Mouse (Mus musculus) stomach, embryonic 16.5 days (tissue): ENCODE results near the gene Llgl2. TPM values are rescaled to one million over a fixed set of nuclear protein-coding genes. Genes with fewer than 3 reads are reported as not detected.
A peak's percentile ranks its signal among the peaks of the same experiment; 100 is the strongest.

ENCODE experiments used
- ATAC-seq: fragments of 200-750 bp; cut with Nextera tagmentation; 2 replicates; pipeline ENCODE4 v1.8.0; 2017; ENCODE audit warnings: moderate number of reproducible peaks, moderate TSS enrichment; ENCODE audit not compliant: insufficient read depth, low FRiP score
- H3K27ac ChIP-seq: fragments of 300-500 bp; sonication (generic); 2 replicates; pipeline ENCODE4 v1.5.1; 2014; ENCODE audit warnings: low read length
- H3K27me3 ChIP-seq: fragments of 300-500 bp; sonication (generic); 2 replicates; pipeline ENCODE4 v1.6.1; 2014; ENCODE audit warnings: low read length, control low read depth, mixed read lengths; ENCODE audit not compliant: control insufficient read depth, insufficient read depth
- H3K36me3 ChIP-seq: fragments of 300-500 bp; sonication (generic); 2 replicates; pipeline ENCODE4 v1.6.1; 2014; ENCODE audit warnings: low read length; ENCODE audit not compliant: control insufficient read depth, insufficient read depth
- H3K4me1 ChIP-seq: fragments of 300-500 bp; sonication (generic); 2 replicates; pipeline ENCODE4 v1.6.1; 2014; ENCODE audit warnings: low read length, control low read depth, mixed read lengths; ENCODE audit not compliant: control insufficient read depth, insufficient read depth
- H3K4me2 ChIP-seq: fragments of 300-500 bp; sonication (generic); 2 replicates; pipeline ENCODE4 v1.6.1; 2014; ENCODE audit warnings: low read depth, low read length, mixed read lengths
- H3K4me3 ChIP-seq: fragments of 300-500 bp; sonication (generic); replicated peaks from 2 replicates; pipeline ENCODE4 v1.5.1; 2014; ENCODE audit warnings: mild to moderate bottlenecking, low read length
- H3K9ac ChIP-seq: fragments of 300-500 bp; sonication (generic); 2 replicates; pipeline ENCODE4 v1.6.1; 2014; ENCODE audit warnings: low read length
- H3K9me3 ChIP-seq: fragments of 300-500 bp; sonication (generic); replicated peaks from 2 replicates; pipeline ENCODE4 v1.6.1; 2016; ENCODE audit warnings: low read length, control low read depth; ENCODE audit not compliant: control insufficient read depth
- WGBS: fragments of 180-500 bp; shearing (Covaris S2); extraction: QIAGEN DNeasy Blood & Tissue Kit; methylation state at CpG from one replicate; pipeline ENCODE4 v1.1.7; 2014; 5-methylcytosine and 5-hydroxymethylcytosine counted together
- polyA plus RNA-seq: library from polyadenylated mRNA; unstranded; fragments of >200 nt; fragmentation: Nextera tagmentation; extraction: Ambion mirVana; gene quantifications from 2 replicates; pipeline ENCODE4 v1.2.1, GENCODE M21; 2015

The Llgl2 gene
- polyA plus RNA-seq, 1 experiment from 2014 or later = 65.6 TPM

DNA sequence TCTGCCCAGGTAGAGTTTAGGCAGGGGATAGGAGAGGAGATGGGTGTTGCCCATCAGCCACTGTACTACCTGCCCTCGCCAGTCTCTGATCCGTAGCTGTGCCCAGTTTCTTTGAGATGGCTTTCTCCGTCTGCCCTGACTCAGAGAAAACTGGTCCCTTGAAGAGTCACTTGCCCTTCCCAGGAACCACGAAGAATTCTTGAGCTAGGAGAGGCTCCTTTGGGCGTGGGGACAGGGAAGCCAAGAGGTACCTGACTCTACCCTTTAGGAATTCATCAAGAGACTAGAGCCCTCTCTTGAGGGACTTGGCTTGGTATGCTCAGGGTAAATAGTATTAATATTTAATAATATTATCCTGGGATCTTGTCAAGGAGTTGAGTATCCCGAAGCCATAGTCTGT is 3.8 kb downstream of the Llgl2 start:
- WGBS = 71% methylated on average over 6 of the region's 6 CpGs
- no peak for ATAC-seq
- H3K36me3 ChIP-seq = no peaks in the 10 kb centered on the region
- peaks cover 7% of the 10 kb centered on the region for H3K27me3 ChIP-seq
- no peak overlapping the region for H3K9ac ChIP-seq
- H3K9me3 ChIP-seq = no peaks in the 10 kb centered on the region
- H3K4me3 ChIP-seq = no peak overlapping the region
- peak overlapping the region; percentile 31; the same call in 1 of the 2 replicates for H3K4me2 ChIP-seq
- H3K27ac ChIP-seq = peak overlapping the region; percentile 69; the same call in 1 of the 2 replicates
- H3K4me1 ChIP-seq = peaks cover 49% of the 10 kb centered on the region

DNA sequence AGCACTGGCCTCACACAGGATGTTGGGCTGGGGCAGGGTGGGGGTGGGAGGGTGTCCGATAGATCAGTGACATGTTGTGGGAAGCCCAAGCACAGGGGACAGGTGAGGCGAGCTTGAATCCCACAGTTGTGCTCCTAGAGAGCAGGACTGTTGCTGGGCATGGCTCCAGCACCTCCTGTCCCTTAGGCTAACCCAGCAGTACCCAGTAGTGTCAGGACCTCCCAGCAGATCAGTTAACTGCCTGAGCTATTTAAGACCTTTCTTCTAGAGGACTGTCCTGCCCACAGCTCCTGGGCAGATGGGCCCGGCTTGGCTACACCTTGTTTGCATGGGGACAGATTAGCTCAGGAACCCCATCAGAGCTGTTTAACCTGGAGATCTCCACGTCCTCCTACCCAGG is 5.2 kb downstream of the Llgl2 start:
- Histone ChIP-seq H3K27me3 (peaks cover 7% of the 10 kb centered on the region), H3K9ac (peak overlapping the region; percentile 1; the same call in 1 of the 2 replicates), H3K4me3 (no peak overlapping the region), H3K4me2 (no peak overlapping the region), H3K4me1 (peaks cover 58% of the 10 kb centered on the region), H3K27ac (no peak overlapping the region), H3K36me3 (no peaks in the 10 kb centered on the region), H3K9me3 (no peaks in the 10 kb centered on the region)
- no peak for ATAC-seq
- 47% methylated on average over 4 of the region's 4 CpGs for WGBS

DNA sequence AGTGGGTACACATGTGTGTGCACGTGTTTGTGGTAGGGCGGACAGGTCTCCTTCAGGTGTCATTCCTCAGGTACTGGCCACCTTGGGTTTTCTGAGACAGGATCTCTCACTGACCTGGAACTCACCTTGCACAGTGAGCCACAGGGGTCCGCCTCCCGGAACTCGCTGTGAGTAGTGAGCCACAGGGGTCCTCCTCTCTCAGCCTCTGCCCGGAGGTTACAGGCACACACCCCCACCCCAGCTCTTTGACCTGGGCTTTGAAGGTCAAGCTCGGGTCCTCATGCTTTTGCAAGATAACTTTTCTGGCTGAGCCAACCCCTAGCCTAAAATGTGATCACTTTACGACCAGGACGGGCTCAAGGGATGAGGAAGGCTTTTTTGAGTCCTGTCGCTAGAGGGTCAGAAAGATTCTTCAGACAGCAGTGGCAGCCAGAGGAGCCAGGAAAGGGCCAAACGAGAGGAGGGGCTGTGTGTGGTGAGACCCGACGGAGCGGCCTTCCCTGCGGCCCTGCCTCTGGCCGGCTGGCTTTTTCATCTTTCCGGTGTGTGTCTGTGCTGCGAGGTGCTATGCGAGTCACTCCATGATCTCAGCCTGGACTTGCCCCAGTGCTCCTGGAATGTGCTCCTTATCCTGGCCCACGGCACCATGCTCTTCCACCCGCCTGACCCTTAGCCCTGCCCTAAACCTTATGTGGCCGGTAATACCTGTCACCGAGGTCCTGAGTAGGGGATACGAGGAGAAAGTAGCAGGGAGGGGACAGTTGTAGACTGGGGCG is 6.9 kb downstream of the Llgl2 start:
- peaks cover 61% of the 10 kb centered on the region for H3K4me1 ChIP-seq
- peak overlapping the region; percentile 36; the same call in 1 of the 2 replicates for H3K9ac ChIP-seq
- WGBS = 37% methylated on average over 25 of the region's 25 CpGs
- no peak for ATAC-seq
- H3K4me2 ChIP-seq = peak overlapping the region; percentile 17; the same call in 1 of the 2 replicates
- peak overlapping the region; percentile 92; the same call in 1 of the 2 replicates for H3K27ac ChIP-seq
- no peaks in the 10 kb centered on the region for H3K36me3 ChIP-seq
- no peaks in the 10 kb centered on the region for H3K9me3 ChIP-seq
- no peak overlapping the region for H3K4me3 ChIP-seq
- no peaks in the 10 kb centered on the region for H3K27me3 ChIP-seq

DNA sequence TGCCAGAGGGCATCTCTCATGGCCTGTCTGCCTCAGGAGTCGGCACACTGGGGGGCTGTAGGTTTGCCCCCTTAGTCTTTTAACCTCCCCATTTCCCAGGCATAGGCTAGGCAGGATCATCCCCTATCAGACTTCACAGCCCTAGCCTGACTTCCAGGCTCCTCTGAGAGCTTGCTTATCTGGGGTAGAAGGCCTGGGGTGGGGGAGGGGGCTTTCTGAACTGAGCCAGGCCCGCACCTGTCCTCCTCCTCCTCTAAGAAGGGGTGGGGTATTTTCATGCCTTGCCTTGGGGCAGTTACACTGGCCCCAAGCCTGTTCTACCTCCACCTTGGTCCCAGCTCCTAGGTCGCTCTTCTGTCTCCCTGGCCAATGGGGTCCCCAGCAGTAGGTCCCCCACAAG is 7.7 kb downstream of the Llgl2 start:
- ATAC-seq = no peak
- peaks cover 62% of the 10 kb centered on the region for H3K4me1 ChIP-seq
- WGBS = 36% methylated on average over 3 of the region's 3 CpGs

DNA sequence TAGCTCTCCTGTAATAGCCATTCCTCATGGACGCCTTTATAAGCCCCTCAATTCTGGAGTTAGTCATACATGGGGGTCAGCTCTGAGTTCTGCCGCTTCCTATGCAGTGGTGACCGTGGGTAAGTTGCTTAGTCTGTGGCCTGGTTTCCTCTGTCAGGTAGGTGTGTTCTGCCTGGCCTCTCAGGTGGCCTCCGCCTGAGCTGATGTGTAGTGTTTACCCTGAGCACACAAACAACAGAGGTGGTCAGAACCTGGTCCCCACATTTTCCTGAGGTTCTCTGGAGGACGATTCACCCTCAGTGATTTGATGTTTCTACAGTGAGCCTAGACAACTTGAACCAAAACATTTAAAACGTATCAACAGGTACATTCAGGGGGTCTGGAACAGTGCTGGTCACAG is 8.2 kb downstream of the Llgl2 start:
- no peak for ATAC-seq
- Histone ChIP-seq H3K27me3 (no peaks in the 10 kb centered on the region), H3K27ac (peak overlapping the region; percentile 92), H3K4me1 (peaks cover 64% of the 10 kb centered on the region), H3K36me3 (no peaks in the 10 kb centered on the region), H3K9ac (peak overlapping the region; percentile 36; the same call in 1 of the 2 replicates), H3K9me3 (no peaks in the 10 kb centered on the region), H3K4me2 (peak overlapping the region; percentile 40; the same call in 1 of the 2 replicates), H3K4me3 (no peak overlapping the region; the same call in 1 of the 2 replicates)
- WGBS = 45% methylated on average over 6 of the region's 6 CpGs

More for the DNA sequence above, 7.7 kb downstream of the Llgl2 start:
- H3K9ac ChIP-seq = peak overlapping the region; percentile 36; the same call in 1 of the 2 replicates
- H3K36me3 ChIP-seq = no peaks in the 10 kb centered on the region
- H3K9me3 ChIP-seq = no peaks in the 10 kb centered on the region
- no peaks in the 10 kb centered on the region for H3K27me3 ChIP-seq
- H3K4me2 ChIP-seq = peak overlapping the region; percentile 17; the same call in 1 of the 2 replicates
- H3K27ac ChIP-seq = peak overlapping the region; percentile 92
- H3K4me3 ChIP-seq = no peak overlapping the region

DNA sequence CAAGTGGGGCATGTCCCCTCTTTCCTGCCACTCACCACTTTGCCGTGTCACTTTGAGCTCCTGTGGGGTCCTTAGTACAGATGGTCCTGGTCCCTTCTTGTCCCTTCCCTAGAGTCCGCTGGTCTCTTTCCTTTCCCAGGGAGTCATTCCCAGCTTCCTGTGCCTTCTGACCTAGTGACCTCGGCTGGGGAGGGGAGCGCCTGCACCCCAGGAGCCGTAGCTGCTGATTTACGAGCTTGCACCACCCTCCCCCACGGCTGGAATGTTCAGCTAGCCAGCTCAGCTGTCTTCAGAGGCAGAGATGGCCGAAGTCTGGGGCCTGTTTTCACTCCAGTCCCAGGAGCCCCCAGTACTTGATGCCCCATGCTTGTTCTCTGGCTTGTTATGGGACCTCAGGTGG is 8.7 kb downstream of the Llgl2 start:
- Histone ChIP-seq H3K36me3 (no peaks in the 10 kb centered on the region), H3K4me2 (peak overlapping the region; percentile 40; the same call in 1 of the 2 replicates), H3K9ac (peak overlapping the region; percentile 22), H3K4me1 (peaks cover 68% of the 10 kb centered on the region), H3K9me3 (no peaks in the 10 kb centered on the region), H3K27ac (peak overlapping the region; percentile 92), H3K27me3 (no peaks in the 10 kb centered on the region), H3K4me3 (no peak overlapping the region; the same call in 1 of the 2 replicates)
- WGBS = 13% methylated on average over 8 of the region's 8 CpGs
- 0 out of 2 replicates have a peak, but pooled peaks have one; percentile 20 for ATAC-seq

DNA sequence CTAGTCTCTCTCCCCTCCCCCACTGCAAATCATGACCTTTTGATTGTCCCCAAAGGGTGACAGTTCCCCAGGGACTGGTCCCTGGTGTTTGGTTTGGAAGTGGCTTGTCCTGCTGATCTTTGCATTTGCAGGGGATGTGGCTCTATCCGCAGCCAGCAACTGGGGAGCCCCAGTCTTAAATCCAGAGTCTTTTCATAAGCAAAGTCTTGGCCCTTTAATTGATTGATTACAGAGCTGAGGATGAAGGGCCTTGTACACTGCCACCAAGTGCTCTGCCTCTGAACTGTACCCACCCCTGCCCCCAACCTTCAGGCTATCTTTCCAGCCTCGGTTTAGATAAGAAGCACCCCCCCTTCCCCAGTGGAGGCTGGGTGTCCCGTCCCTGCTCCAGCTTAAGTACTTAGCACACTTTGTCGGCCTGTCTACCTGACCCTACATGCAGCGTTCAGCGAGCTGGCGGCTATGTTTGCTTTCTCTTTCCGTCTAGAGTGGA is 9.2 kb downstream of the Llgl2 start:
- ATAC-seq = peak; percentile 76
- Histone ChIP-seq H3K4me2 (peak overlapping the region; percentile 40), H3K9me3 (no peaks in the 10 kb centered on the region), H3K36me3 (no peaks in the 10 kb centered on the region), H3K9ac (peak overlapping the region; percentile 22), H3K27ac (peak overlapping the region; percentile 92), H3K27me3 (no peaks in the 10 kb centered on the region), H3K4me1 (peaks cover 72% of the 10 kb centered on the region), H3K4me3 (no peak overlapping the region)
- WGBS = 18% methylated on average over 8 of the region's 8 CpGs

DNA sequence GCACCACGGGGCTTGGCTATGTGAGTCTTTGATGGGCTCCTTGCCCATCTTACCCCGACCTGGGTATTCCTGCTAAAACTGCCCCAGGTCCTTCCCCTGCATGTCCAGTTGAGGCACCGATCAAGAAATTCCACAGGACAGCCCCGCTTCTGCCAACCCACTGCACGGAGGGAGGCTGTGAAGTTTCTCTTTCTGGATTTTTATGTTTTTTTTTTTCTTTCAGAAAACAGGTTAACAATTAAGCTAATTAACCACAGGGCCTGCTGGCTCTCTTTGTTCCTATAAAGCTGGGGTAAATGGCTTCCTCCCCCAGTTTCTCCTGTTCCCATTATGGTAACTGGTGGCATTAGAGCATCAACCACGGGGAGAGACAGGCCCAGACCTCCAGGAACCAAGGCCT is 10.2 kb downstream of the Llgl2 start:
- no peaks in the 10 kb centered on the region for H3K27me3 ChIP-seq
- peak overlapping the region; percentile 92 for H3K27ac ChIP-seq
- WGBS = 68% methylated on average over 6 of the region's 6 CpGs
- H3K4me2 ChIP-seq = 0 out of 2 replicates have a peak overlapping the region, but pooled peaks have one; percentile 40
- H3K9me3 ChIP-seq = no peaks in the 10 kb centered on the region
- H3K4me3 ChIP-seq = no peak overlapping the region
- peak overlapping the region; percentile 22; the same call in 1 of the 2 replicates for H3K9ac ChIP-seq
- peaks cover 65% of the 10 kb centered on the region for H3K4me1 ChIP-seq
- ATAC-seq = no peak
- H3K36me3 ChIP-seq = no peaks in the 10 kb centered on the region
